Mouse (Mus musculus) CH12.LX (cell line): ENCODE measurements at regions not wholly inside any gene's neighbourhood (a gene's known extent, or its start where the extent isn't known, plus 50 kb on each side); places are given as distances from the start of the nearest gene placed in this dataset.

Experiments used
- CHD1 ChIP-seq: IDR thresholded peaks from 2 replicates; pipeline ENCODE4 v1.6.1; 2012; ENCODE audit warnings: low read depth, low read length, improper control_type of control experiment, inconsistent platforms
- CHD2 ChIP-seq: IDR thresholded peaks from 2 replicates; pipeline ENCODE4 v1.6.1; 2011; ENCODE audit warnings: low read length, improper control_type of control experiment
- CTCF ChIP-seq, 2 experiments: IDR thresholded peaks in 1 of 2; conservative IDR thresholded peaks in 1 of 2; 2 replicates each; pipeline ENCODE4 v1.5.1; 2011 to 2012; ENCODE audit warnings: low read depth in 2 of 2, low read length in 2 of 2, improper control_type of control experiment in 1 of 2, inconsistent platforms in 1 of 2, mild to moderate bottlenecking in 1 of 2, moderate library complexity in 1 of 2
- ELF1 ChIP-seq: IDR thresholded peaks from 2 replicates; pipeline ENCODE4 v1.6.1; 2014; ENCODE audit warnings: low read depth, mild to moderate bottlenecking, inconsistent platforms, low read length, improper control_type of control experiment
- EP300 ChIP-seq: IDR thresholded peaks from 2 replicates; pipeline ENCODE4 v1.6.1; 2011; ENCODE audit warnings: low read length, improper control_type of control experiment
- JUND ChIP-seq: conservative IDR thresholded peaks from 2 replicates; pipeline ENCODE4 v1.6.1; 2011; ENCODE audit warnings: low read depth, low read length, improper control_type of control experiment
- MAX ChIP-seq: IDR thresholded peaks from 2 replicates; pipeline ENCODE4 v1.6.1; 2011; ENCODE audit warnings: low read length, improper control_type of control experiment
- POLR2A ChIP-seq: IDR thresholded peaks from 2 replicates; pipeline ENCODE4 v1.6.1; 2011; ENCODE audit warnings: low read depth, mild to moderate bottlenecking, improper control_type of control experiment, low read length
- TBP ChIP-seq: conservative IDR thresholded peaks from 2 replicates; pipeline ENCODE4 v1.6.1; 2011; ENCODE audit warnings: low read depth, low read length, improper control_type of control experiment
- TCF12 ChIP-seq: IDR thresholded peaks from 2 replicates; pipeline ENCODE4 v1.6.1; 2014; ENCODE audit warnings: low read depth, mild to moderate bottlenecking, inconsistent platforms, low read length, improper control_type of control experiment
- ZMIZ1 ChIP-seq: IDR thresholded peaks from 2 replicates; pipeline ENCODE4 v1.6.1; 2012; ENCODE audit warnings: low read depth, mild to moderate bottlenecking, inconsistent platforms, low read length, improper control_type of control experiment
- ZNF384 ChIP-seq: IDR thresholded peaks from 2 replicates; pipeline ENCODE4 v1.6.1; 2012; ENCODE audit warnings: low read depth, low read length, improper control_type of control experiment, inconsistent platforms

DNA sequence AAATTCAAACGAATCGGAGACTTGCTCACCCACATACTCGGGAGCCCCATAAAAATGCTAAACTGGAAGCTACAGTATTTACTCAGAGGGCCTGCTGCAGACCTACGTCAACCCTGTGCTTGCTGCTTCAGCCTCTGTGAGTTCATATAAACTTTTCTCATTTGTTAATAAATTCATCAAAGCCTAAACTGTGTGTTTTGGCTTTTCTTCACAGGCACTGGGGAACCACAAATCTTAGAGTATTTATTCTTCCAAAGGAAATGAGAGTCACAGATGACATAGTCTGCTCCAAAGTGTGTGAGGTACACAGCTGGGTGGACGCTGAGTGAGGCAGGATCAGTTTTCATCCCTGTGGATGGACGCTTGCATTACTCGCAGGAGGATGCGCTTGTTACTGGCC is 108.3 kb upstream of the Kctd3 start:
- TF ChIP-seq POLR2A (no peak), EP300 (no peak), ZMIZ1 (no peak), CHD1 (no peak), ELF1 (no peak), CHD2 (no peak), JUND (no peak), ZNF384 (no peak), CTCF (conservative IDR thresholded peaks at IDR 0.05 in 1 of 2, IDR thresholded peaks at IDR 0.05 in 1 of 2; ENCODE audit: low read depth in 2 of 2, low read length in 2 of 2) (no peak), TCF12 (no peak), TBP (no peak), MAX (no peak)
